Mouse (Mus musculus) C2C12 (cell line): ENCODE data around the gene Pik3cg. TPM values are rescaled to one million over a fixed set of nuclear protein-coding genes. Genes with fewer than 3 reads are reported as not detected.

ENCODE experiments used
- H3K27me3 ChIP-seq: one replicate; pipeline ENCODE4 v1.6.1; 2011; ENCODE audit not compliant: control insufficient read depth, insufficient read depth, insufficient read length
- H3K36me3 ChIP-seq: one replicate; pipeline ENCODE4 v1.6.1; 2011; ENCODE audit not compliant: control insufficient read depth, insufficient read depth
- H3K4me3 ChIP-seq: one replicate; pipeline ENCODE4 v1.5.1; 2011; ENCODE audit warnings: mild to moderate bottlenecking, control low read depth; ENCODE audit not compliant: poor library complexity, insufficient read depth, severe bottlenecking
- H3K79me2 ChIP-seq: one replicate; pipeline ENCODE4 v1.6.1; 2011; ENCODE audit not compliant: control insufficient read depth, insufficient read depth
- H3K79me3 ChIP-seq: one replicate; pipeline ENCODE4 v1.6.1; 2011; ENCODE audit warnings: low read depth, control low read depth
- H3ac ChIP-seq: one replicate; pipeline ENCODE3; 2011; ENCODE audit warnings: low read depth; ENCODE audit not compliant: control insufficient read depth, insufficient read length
- CEBPB ChIP-seq: IDR thresholded peaks from one replicate; pipeline ENCODE4 v1.6.1; 2011; ENCODE audit warnings: low read depth, mild to moderate bottlenecking, control low read depth, moderate library complexity
- CTCF ChIP-seq: IDR thresholded peaks from one replicate; pipeline ENCODE4 v1.5.1; 2011; ENCODE audit not compliant: control insufficient read depth, insufficient read depth, insufficient read length
- FOSL1 ChIP-seq: IDR thresholded peaks from one replicate; pipeline ENCODE4 v1.8.0; 2011; ENCODE audit warnings: mild to moderate bottlenecking, low read length; ENCODE audit not compliant: poor library complexity, insufficient read depth, severe bottlenecking
- MAX ChIP-seq: IDR thresholded peaks from one replicate; pipeline ENCODE4 v1.6.1; 2011; ENCODE audit warnings: mild to moderate bottlenecking, control low read depth
- MYOD1 ChIP-seq: IDR thresholded peaks from one replicate; pipeline ENCODE4 v1.6.1; 2011; ENCODE audit warnings: low read depth; ENCODE audit not compliant: control insufficient read depth, insufficient read length
- MYOG ChIP-seq: IDR thresholded peaks from one replicate; pipeline ENCODE4 v1.6.1; 2011; ENCODE audit not compliant: control insufficient read depth, insufficient read length; ENCODE audit errors: extremely low read depth
- USF1 ChIP-seq: IDR thresholded peaks from one replicate; pipeline ENCODE4 v1.6.1; 2011; ENCODE audit warnings: low read depth, mild to moderate bottlenecking, control low read depth, moderate library complexity
- polyA plus RNA-seq: library from polyadenylated mRNA; unstranded; fragments of >200 nt; fragmentation: generic; extraction: Trizol; gene quantifications from one replicate; pipeline ENCODE4 v1.2.1, GENCODE M21; 2012; ENCODE audit warnings: missing spikeins

The Pik3cg gene
- polyA plus RNA-seq, 1 experiment, result not detected

DNA sequence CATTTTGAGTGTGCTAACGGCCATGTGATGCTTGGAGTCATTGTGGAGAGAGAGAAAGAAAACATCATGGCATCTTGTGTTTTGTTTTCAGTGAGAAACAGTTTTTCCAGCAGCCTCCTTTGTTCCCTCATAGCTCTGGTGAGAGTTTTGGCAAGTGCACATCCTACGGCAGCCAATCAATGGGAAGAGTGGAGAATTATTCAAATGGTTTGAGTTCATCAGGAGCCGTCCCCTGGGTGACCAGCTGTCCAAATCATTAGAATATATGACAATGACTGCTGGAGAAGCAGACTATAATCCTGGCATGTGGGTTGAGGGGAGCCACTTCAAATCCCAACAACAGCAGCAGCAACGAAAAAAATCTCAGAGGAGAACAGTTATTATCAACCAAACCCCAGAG is 2.8 kb upstream of the Pik3cg start:
- Histone ChIP-seq H3K79me2 (no peaks in the 10 kb centered on the region), H3K4me3 (no peak overlapping the region), H3K27me3 (no peaks in the 10 kb centered on the region), H3ac (no peak overlapping the region), H3K79me3 (no peaks in the 10 kb centered on the region), H3K36me3 (no peaks in the 10 kb centered on the region)
- TF ChIP-seq USF1 (no peak), CTCF (no peak), MYOG (no peak), MAX (no peak), MYOD1 (no peak), FOSL1 (no peak), CEBPB (no peak)

DNA sequence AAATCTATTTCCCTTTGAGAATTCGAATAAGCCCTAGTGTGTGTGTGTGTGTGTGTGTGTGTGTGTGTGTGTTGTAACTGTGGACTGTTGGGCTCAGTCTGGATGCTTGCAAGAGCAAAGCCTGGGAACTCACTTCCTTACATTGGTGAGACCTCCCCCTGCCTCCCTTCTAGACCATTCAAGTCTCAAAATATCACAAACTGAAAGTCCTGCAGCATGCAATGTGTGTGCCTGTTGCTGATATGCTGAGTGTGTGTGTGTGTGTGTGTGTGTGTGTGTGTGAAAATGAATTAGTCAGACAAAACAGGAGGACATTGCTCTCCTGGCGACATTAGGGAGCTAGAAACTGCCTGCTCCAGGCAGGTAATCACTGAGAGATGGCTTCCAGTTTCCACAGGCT is 492 bp upstream of the Pik3cg start:
- Histone ChIP-seq H3K4me3 (no peak overlapping the region), H3K36me3 (no peaks in the 10 kb centered on the region), H3K27me3 (no peaks in the 10 kb centered on the region), H3K79me3 (no peaks in the 10 kb centered on the region), H3K79me2 (no peaks in the 10 kb centered on the region), H3ac (no peak overlapping the region)
- TF ChIP-seq FOSL1, result no peak
- TF ChIP-seq USF1, result no peak
- no peak for TF ChIP-seq MAX
- no peak for TF ChIP-seq MYOD1
- TF ChIP-seq MYOG, result no peak

DNA sequence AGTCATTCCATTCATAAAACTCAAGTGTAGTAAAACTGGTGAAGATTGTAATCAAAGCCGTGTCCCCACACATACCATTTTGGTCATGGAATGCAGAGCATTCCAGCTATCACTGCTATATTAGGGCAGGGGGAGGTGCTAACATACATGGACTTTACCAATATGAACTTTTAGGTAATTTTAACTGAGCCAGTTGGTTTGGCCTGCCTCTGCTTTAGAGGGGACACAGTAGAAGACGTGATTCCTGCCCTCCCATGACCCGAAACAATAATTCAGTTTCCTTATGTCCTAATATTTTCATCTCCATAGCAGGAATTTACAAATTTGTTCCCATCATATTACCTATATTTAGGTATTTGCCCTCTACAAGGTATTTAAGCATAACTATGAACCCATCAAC is 1.3 kb downstream of the Pik3cg start:
- no peak overlapping the region for H3K4me3 ChIP-seq
- TF ChIP-seq MAX, result no peak
- TF ChIP-seq CEBPB, result no peak
- no peak for TF ChIP-seq MYOD1
- no peak for TF ChIP-seq CTCF
- TF ChIP-seq MYOG, result no peak
- no peak for TF ChIP-seq USF1
- TF ChIP-seq FOSL1, result no peak
- no peak overlapping the region for H3ac ChIP-seq
- no peaks in the 10 kb centered on the region for H3K27me3 ChIP-seq
- no peaks in the 10 kb centered on the region for H3K79me3 ChIP-seq
- H3K36me3 ChIP-seq, result no peaks in the 10 kb centered on the region
- no peaks in the 10 kb centered on the region for H3K79me2 ChIP-seq

DNA sequence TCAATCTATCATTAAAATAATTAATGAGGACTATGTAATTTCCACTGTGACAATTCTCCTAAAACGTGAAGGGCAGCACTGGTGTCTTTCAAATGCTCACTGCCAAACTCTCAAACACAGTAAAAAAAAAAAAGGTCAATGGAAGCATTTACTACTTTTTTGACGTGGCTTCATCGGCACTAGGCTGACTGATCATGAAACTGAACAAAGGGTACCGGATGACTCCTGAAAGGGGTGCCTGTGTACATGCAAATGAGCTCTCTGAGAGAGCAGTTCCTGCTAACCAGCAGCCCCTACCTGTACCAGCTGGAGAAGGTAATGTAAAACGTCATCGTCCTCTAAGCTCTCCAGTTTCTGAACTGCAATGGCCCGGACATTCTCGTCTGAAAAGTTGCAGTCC is 4.8 kb downstream of the Pik3cg start:
- Histone ChIP-seq H3K79me3 (no peaks in the 10 kb centered on the region), H3K36me3 (no peaks in the 10 kb centered on the region), H3K4me3 (no peak overlapping the region), H3K79me2 (no peaks in the 10 kb centered on the region), H3ac (no peak overlapping the region), H3K27me3 (no peaks in the 10 kb centered on the region)
- TF ChIP-seq CEBPB (no peak), MAX (no peak), USF1 (no peak), FOSL1 (no peak), MYOD1 (no peak), CTCF (no peak), MYOG (no peak)

DNA sequence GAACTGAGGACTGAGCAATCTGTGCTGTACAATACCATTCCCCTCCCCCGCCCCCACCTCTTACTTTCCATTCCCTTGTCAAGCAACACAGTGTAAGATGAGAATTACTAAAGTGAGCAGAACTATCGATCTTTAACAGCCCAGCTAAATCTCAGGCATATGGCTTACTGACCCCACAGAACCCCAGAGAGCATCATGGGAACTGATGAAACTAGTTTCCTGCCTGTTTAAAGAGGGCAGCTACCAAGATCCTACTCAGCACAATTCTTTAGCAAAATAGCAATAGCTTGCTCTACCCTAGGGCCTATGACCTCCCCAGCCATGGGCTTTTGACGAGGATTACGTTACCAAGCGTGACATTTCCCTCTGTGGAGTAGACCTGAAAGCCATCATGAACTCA is 5.9 kb downstream of the Pik3cg start:
- H3K4me3 ChIP-seq, result no peak overlapping the region
- H3K36me3 ChIP-seq, result no peaks in the 10 kb centered on the region
- TF ChIP-seq USF1 (no peak), MYOG (no peak), CEBPB (no peak), MYOD1 (no peak), MAX (no peak), CTCF (no peak), FOSL1 (no peak)
- H3K79me2 ChIP-seq, result no peaks in the 10 kb centered on the region
- no peak overlapping the region for H3ac ChIP-seq
- no peaks in the 10 kb centered on the region for H3K27me3 ChIP-seq
- H3K79me3 ChIP-seq, result no peaks in the 10 kb centered on the region

DNA sequence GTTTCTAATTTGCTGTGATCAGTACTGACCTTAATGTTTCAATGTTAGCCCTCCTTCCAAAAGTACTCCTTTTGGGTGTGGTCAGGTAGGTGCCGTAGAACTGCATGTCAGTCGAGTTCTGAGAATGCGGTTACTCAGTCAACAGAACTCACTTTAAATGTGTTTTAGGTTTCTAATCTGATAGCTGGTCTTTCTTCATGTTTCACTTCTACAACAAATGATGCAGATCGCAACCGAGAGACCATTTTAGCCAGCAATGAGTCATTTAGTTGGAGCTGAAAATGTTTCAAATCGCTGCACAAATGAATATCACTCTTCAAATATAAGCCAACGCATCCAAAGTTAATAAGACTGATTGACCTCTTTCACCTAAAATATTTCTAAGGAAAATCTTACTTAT is 6.5 kb downstream of the Pik3cg start:
- Histone ChIP-seq H3K79me2 (no peaks in the 10 kb centered on the region), H3K4me3 (no peak overlapping the region), H3ac (no peak overlapping the region), H3K27me3 (no peaks in the 10 kb centered on the region), H3K79me3 (no peaks in the 10 kb centered on the region), H3K36me3 (no peaks in the 10 kb centered on the region)
- TF ChIP-seq MYOG, result no peak
- TF ChIP-seq CTCF, result no peak
- no peak for TF ChIP-seq CEBPB
- TF ChIP-seq MYOD1, result no peak
- TF ChIP-seq MAX, result no peak
- TF ChIP-seq FOSL1, result no peak
- TF ChIP-seq USF1, result no peak
